In genomic region chr15:89074613-89075477, GRCm38 (mm10) we compare ENCODE assay signal across 8 mouse cellular contexts. TPM values are rescaled to one million over a fixed set of nuclear protein-coding genes. Genes with fewer than 3 reads are reported as not detected.
A peak's percentile ranks its signal among the peaks of the same experiment; 100 is the strongest.
DNase-seq lines count a peak whose midpoint lies in the region; ATAC-seq and TF ChIP-seq lines count a peak whose summit lies in the region.

Trabd (plus strand) TSS chr15:89075124.

- no peak for TF ChIP-seq CTCF in thymus, adult 2 months (IDR thresholded peaks at IDR 0.05; ENCODE audit: borderline replicate concordance, control insufficient read depth, extremely low read depth, insufficient read depth, low read length, poor library complexity)

- ATAC-seq in megakaryocyte-erythroid progenitor cell, adult 5-6 weeks (replicated peaks; ENCODE audit: low FRiP score, low TSS enrichment, poor library complexity, severe bottlenecking) = no peak; the same call in 1 of the 2 replicates
- ATAC-seq in frontal cortex, adult (ENCODE audit: low TSS enrichment) = no peak; the same call in 1 of the 2 replicates

- no peak for TF ChIP-seq POLR2A in thymus, adult 2 months (IDR thresholded peaks at IDR 0.05; ENCODE audit: control insufficient read depth, extremely low read depth, insufficient read depth, low read length, poor library complexity)

- WGBS in thymus, adult 2 months = 37% methylated on average over 11 of the region's 11 CpGs
- 18% methylated on average over 11 of the region's 11 CpGs for WGBS in heart, embryonic 10.5 days

- H3K4me3 ChIP-seq in thymus, adult 2 months (ENCODE audit: control insufficient read depth, insufficient read depth, low read length) = peak within 1 kb of the TSS; percentile 78
- H3K4me3 ChIP-seq in heart, embryonic 10.5 days = peak within 1 kb of the TSS; percentile 91

- H3K4me1 ChIP-seq in thymus, adult 2 months (replicated peaks; ENCODE audit: control insufficient read depth, insufficient read depth, low read length) = peaks cover 37% of the 10 kb centered on the region
- H3K4me1 ChIP-seq in heart, embryonic 10.5 days = peaks cover 56% of the 10 kb centered on the region

- H3K27ac ChIP-seq in thymus, adult 2 months (ENCODE audit: control insufficient read depth, insufficient read depth, low read length) = no peak within 1 kb of the TSS
- H3K27ac ChIP-seq in heart, embryonic 10.5 days = peak within 1 kb of the TSS; percentile 93

- no peak for DNase-seq in thymus, adult 2 months
- no peak for DNase-seq in thymus, postnatal 10 days (ENCODE audit: low spot score in 2 of 2)
- DNase-seq in embryo, embryonic 9.5 days (ENCODE audit: extremely low spot score) = peak; percentile 39
- DNase-seq in heart, embryonic 10.5 days (ENCODE audit: low spot score) = no peak
- DNase-seq in kidney, postnatal 10 days = peak; percentile 26
- DNase-seq in right cerebral cortex, postnatal 25 days = no peak

- H3K27me3 ChIP-seq in thymus, adult 2 months (ENCODE audit: control insufficient read depth, insufficient read depth, low read length) = no peaks in the 10 kb centered on the region
- peaks cover 12% of the 10 kb centered on the region for H3K27me3 ChIP-seq in heart, embryonic 10.5 days (ENCODE audit: insufficient read depth, poor library complexity, severe bottlenecking)

- no peaks in the 10 kb centered on the region for H3K36me3 ChIP-seq in thymus, adult 2 months (ENCODE audit: control insufficient read depth, insufficient read depth, low read length)
- peaks cover 13% of the 10 kb centered on the region for H3K36me3 ChIP-seq in heart, embryonic 10.5 days

- H3K9me3 ChIP-seq in heart, embryonic 10.5 days = no peaks in the 10 kb centered on the region

RNA-seq across cellular contexts. Expression of gene Trabd, which starts in this region (rescaled TPM):
- 81.2 and 86.3 TPM in 2 replicates for polyA plus RNA-seq in thymus, adult 2 months (2012; rRNA removed)
- polyA plus RNA-seq in heart, embryonic 10.5 days (2016; fragmentation: Nextera tagmentation; extraction: Ambion mirVana) = 63.0 and 67.6 TPM in 2 replicates
- total RNA-seq in megakaryocyte-erythroid progenitor cell, adult 5-6 weeks (2014; fragmentation: Nextera tagmentation) = 15.8 and 26.3 TPM in 2 replicates
- total RNA-seq in megakaryocyte-erythroid progenitor cell, adult 5-6 weeks (2017) = 11.9 and 17.5 TPM in 2 replicates

Comparison
In these comparisons a context has a peak if more than half of its experiments do, and no peak if none do; other contexts are left out.
1. DNase-seq: peak in embryo, embryonic 9.5 days (single experiment) and kidney, postnatal 10 days (single experiment); none in thymus, adult 2 months (single experiment), thymus, postnatal 10 days (0 of 2), heart, embryonic 10.5 days (single experiment) and right cerebral cortex, postnatal 25 days (single experiment).